Mouse (Mus musculus) megakaryocyte, embryonic 14.5 days (primary cell): ENCODE measurements around the gene Zranb1. TPM values are rescaled to one million over a fixed set of nuclear protein-coding genes. Genes with fewer than 3 reads are reported as not detected.

Experiments
- H3K27me3 ChIP-seq: replicated peaks from 2 replicates; pipeline ENCODE3; 2012; ENCODE audit warnings: inconsistent platforms
- H3K36me3 ChIP-seq: replicated peaks from 2 replicates; pipeline ENCODE3; 2012; ENCODE audit warnings: low read length, inconsistent platforms, mixed read lengths
- H3K4me1 ChIP-seq: 2 replicates; pipeline ENCODE4 v1.6.1; 2012; ENCODE audit warnings: inconsistent platforms
- H3K4me3 ChIP-seq: replicated peaks from 2 replicates; pipeline ENCODE3; 2012; ENCODE audit warnings: moderate library complexity, mild to moderate bottlenecking, inconsistent platforms
- H3K9me3 ChIP-seq: 2 replicates; pipeline ENCODE4 v1.6.1; 2012; ENCODE audit warnings: inconsistent platforms
- FLI1 ChIP-seq: IDR thresholded peaks from 2 replicates; pipeline ENCODE4 v1.6.1; 2012; ENCODE audit warnings: low read length, inconsistent platforms, mixed read lengths
- GATA1 ChIP-seq: IDR thresholded peaks from 3 replicates; pipeline ENCODE4 v1.6.1; 2012; ENCODE audit warnings: mixed read lengths, low read length, inconsistent platforms, borderline replicate concordance
- polyA plus RNA-seq: library from polyadenylated mRNA; stranded (reverse); fragments of >175 nt; gene quantifications from 2 replicates; pipeline ENCODE4 v1.2.3, GENCODE M21; 2012; ENCODE audit warnings: low replicate concordance; ENCODE audit not compliant: insufficient read depth

Gene Zranb1
- polyA plus RNA-seq, 1 experiment = 5.0 TPM

DNA sequence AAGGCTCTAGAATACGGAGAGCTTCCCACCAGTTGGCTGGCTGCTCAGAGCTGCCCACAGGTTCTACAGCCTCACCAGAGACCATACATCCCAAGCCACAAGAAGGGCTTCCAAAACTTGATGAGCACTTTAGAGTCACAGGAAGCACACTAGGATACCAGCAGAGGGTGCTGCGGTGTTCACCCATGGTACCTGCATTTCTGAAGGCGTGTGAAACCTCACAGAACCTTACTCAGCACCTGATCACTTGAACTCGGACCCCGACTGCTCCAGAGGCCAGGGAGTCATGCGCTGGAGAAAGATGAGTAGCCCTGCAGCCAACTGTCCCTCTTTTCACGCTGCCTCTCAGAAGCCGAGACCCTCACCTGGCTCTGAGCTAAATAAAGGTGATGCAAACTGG is 63.2 kb downstream of the Zranb1 start:
- Histone ChIP-seq H3K4me3 (no peak overlapping the region), H3K9me3 (no peaks in the 10 kb centered on the region), H3K27me3 (no peaks in the 10 kb centered on the region), H3K36me3 (peaks cover 100% of the 10 kb centered on the region), H3K4me1 (peaks cover 19% of the 10 kb centered on the region)
- TF ChIP-seq FLI1 (no peak), GATA1 (no peak)

- no peak overlapping the region for H3K4me3 ChIP-seq
- H3K9me3 ChIP-seq = no peaks in the 10 kb centered on the region
- H3K4me1 ChIP-seq = peaks cover 22% of the 10 kb centered on the region
- peaks cover 100% of the 10 kb centered on the region for H3K36me3 ChIP-seq
- no peak for TF ChIP-seq GATA1
- TF ChIP-seq FLI1 = no peak
- H3K27me3 ChIP-seq = no peaks in the 10 kb centered on the region
Measured at GRCm38 (mm10) chr7:132994628-132995191, 63.8 kb downstream of the Zranb1 start.

- Histone ChIP-seq H3K4me3 (no peak overlapping the region), H3K36me3 (peaks cover 100% of the 10 kb centered on the region)
Measured at GRCm38 (mm10) chr7:132996391-132996790, 65.4 kb downstream of the Zranb1 start.

GRCm38 (mm10) chr7:132998639-132999038 is 67.7 kb downstream of the Zranb1 start:
- no peak for TF ChIP-seq GATA1
- no peak for TF ChIP-seq FLI1
- Histone ChIP-seq H3K27me3 (no peaks in the 10 kb centered on the region), H3K4me1 (peaks cover 60% of the 10 kb centered on the region), H3K36me3 (peaks cover 98% of the 10 kb centered on the region), H3K4me3 (no peak overlapping the region), H3K9me3 (no peaks in the 10 kb centered on the region)

More at GRCm38 (mm10) chr7:132996391-132996790, 65.4 kb downstream of the Zranb1 start:
- H3K4me1 ChIP-seq = peaks cover 38% of the 10 kb centered on the region
- no peak for TF ChIP-seq FLI1
- no peak for TF ChIP-seq GATA1
- no peaks in the 10 kb centered on the region for H3K27me3 ChIP-seq
- no peaks in the 10 kb centered on the region for H3K9me3 ChIP-seq

DNA sequence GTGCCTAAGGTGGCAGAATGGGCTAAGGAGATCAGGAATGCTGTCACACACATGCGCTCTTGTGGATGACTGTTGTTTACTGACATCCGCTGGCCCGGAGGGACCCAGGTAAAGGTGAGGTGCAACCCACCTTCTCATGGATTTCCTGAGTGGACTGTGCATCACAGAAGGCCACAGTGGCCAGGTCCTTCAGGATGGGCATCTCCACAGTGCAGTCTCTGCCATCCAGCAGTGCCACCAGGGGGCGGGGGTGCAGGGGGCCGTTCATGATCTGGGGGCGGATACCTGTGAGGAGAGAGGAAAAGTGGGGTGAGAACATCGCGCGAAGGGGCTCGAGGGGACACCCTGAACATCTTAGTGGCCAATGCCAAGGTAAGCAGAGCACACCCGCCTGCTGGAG is 68.1 kb downstream of the Zranb1 start:
- no peaks in the 10 kb centered on the region for H3K27me3 ChIP-seq
- H3K4me3 ChIP-seq = no peak overlapping the region
- TF ChIP-seq FLI1 (no peak), GATA1 (no peak)
- H3K9me3 ChIP-seq = no peaks in the 10 kb centered on the region
- peaks cover 64% of the 10 kb centered on the region for H3K4me1 ChIP-seq
- H3K36me3 ChIP-seq = peaks cover 94% of the 10 kb centered on the region

- Histone ChIP-seq H3K4me3 (no peak overlapping the region), H3K9me3 (no peaks in the 10 kb centered on the region), H3K4me1 (peaks cover 83% of the 10 kb centered on the region), H3K36me3 (peaks cover 90% of the 10 kb centered on the region), H3K27me3 (no peaks in the 10 kb centered on the region)
- TF ChIP-seq FLI1 = no peak
- TF ChIP-seq GATA1 = no peak
Measured at GRCm38 (mm10) chr7:133001388-133001787, 70.4 kb downstream of the Zranb1 start.

DNA sequence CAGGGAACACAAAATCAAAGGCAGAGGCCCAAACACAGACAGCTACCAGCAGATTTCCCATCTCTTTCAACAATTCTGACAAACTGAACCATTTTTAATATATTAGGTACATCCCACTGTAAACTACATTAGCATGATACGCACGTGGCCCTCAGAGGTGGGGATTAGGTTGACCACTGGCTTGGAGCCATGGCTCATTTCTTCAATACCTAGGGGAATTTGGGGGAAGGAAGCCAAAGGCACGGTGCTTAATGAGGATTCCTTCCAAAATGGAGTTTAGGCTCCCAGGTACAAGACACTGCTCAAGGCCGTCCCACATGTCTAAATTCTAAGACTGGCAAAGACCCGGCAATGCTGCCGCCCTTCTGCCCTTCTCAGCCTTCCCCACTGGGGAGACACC is 71.3 kb downstream of the Zranb1 start:
- Histone ChIP-seq H3K4me1 (peaks cover 90% of the 10 kb centered on the region), H3K9me3 (no peaks in the 10 kb centered on the region), H3K27me3 (no peaks in the 10 kb centered on the region), H3K36me3 (peaks cover 84% of the 10 kb centered on the region), H3K4me3 (no peak overlapping the region)
- TF ChIP-seq GATA1 (no peak), FLI1 (no peak)

DNA sequence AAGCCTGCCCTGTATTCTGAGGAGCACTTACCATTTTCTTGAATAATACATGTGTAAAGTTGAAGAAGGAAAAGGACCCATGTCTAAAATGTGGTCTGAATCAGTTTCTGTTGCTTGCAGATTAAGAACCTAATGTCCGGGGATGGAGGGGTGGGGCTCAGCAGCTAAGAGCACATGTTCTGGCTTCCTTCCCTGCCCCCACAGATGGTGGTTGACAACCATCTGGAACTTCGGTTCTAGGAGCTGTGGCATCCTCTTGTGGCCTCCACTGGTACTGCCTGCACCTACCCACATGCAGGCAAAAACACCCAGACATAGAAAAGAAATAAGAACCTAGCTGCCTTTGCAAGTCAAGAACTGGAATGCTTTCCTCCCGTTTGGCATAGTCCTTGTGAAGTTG is 72.5 kb downstream of the Zranb1 start:
- Histone ChIP-seq H3K36me3 (peaks cover 84% of the 10 kb centered on the region), H3K27me3 (no peaks in the 10 kb centered on the region), H3K4me1 (peaks cover 96% of the 10 kb centered on the region), H3K4me3 (peak overlapping the region; percentile 57), H3K9me3 (no peaks in the 10 kb centered on the region)
- TF ChIP-seq FLI1 = no peak
- TF ChIP-seq GATA1 = no peak

DNA sequence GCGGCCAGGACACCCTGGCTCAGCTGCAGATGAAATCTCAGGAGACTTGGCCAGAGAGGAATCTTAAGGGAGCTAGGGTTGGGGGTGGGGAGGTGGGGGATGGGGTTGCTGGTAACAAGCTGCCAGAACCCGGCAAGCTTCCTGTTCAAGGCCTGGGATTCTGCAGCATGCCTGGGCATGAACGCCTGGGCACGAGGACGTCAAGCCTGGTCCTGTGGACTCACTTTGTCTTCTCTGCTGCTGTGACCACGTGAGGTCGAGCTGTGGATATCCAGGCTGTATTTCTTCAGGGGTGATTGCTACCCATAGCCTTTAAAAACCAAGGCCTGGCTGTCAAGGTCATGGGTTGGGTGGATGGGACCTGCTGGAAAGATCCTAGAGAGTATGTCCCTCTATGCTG is 74.8 kb downstream of the Zranb1 start:
- peaks cover 90% of the 10 kb centered on the region for H3K4me1 ChIP-seq
- H3K36me3 ChIP-seq = peaks cover 84% of the 10 kb centered on the region
- H3K27me3 ChIP-seq = no peaks in the 10 kb centered on the region
- no peak for TF ChIP-seq FLI1
- TF ChIP-seq GATA1 = no peak
- no peak overlapping the region for H3K4me3 ChIP-seq
- H3K9me3 ChIP-seq = no peaks in the 10 kb centered on the region

DNA sequence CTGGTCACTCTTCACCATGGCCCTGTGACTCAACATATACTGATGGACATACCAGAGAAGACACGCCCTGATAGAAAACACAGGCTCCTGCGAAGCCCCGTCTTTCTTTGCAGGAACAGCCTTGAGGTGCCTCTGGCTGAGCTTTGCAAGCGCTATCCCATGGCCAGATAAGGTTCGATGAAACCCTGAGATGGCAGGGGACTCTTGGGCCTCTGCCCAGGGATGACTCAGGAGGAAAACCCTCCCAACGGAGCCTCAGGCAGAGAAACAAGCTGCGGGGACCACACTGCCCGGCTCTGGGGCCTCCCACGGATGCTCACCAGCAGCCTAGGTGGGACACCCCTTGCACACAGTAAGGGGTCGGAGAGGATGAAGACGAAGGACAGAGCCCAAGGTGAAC is 76.4 kb downstream of the Zranb1 start:
- H3K4me1 ChIP-seq = peaks cover 80% of the 10 kb centered on the region
- no peaks in the 10 kb centered on the region for H3K27me3 ChIP-seq
- peaks cover 78% of the 10 kb centered on the region for H3K36me3 ChIP-seq
- TF ChIP-seq FLI1 (no peak), GATA1 (no peak)
- no peak overlapping the region for H3K4me3 ChIP-seq
- H3K9me3 ChIP-seq = no peaks in the 10 kb centered on the region

- H3K36me3 ChIP-seq = peaks cover 76% of the 10 kb centered on the region
- TF ChIP-seq GATA1 (no peak), FLI1 (no peak)
- peaks cover 78% of the 10 kb centered on the region for H3K4me1 ChIP-seq
Measured at GRCm38 (mm10) chr7:133008663-133009062, 77.7 kb downstream of the Zranb1 start.

More at GRCm38 (mm10) chr7:133008663-133009062, 77.7 kb downstream of the Zranb1 start:
- H3K9me3 ChIP-seq = no peaks in the 10 kb centered on the region
- no peak overlapping the region for H3K4me3 ChIP-seq
- no peaks in the 10 kb centered on the region for H3K27me3 ChIP-seq
